Mouse (Mus musculus) cerebellum, adult 9-11 months (tissue): ENCODE results near the gene Ulk1.

Experiments used
- DNase-seq: peaks from one replicate; pipeline ENCODE4 v3.0.0; 2022

Ulk1 gene

GRCm38 (mm10) chr5:110763890-110764289 lies 46.0 kb downstream of the Ulk1 start:
- DNase-seq = no peak

GRCm38 (mm10) chr5:110745021-110745420 lies 64.9 kb downstream of the Ulk1 start:
- no peak for DNase-seq

GRCm38 (mm10) chr5:110739496-110740275 lies 70.2 kb downstream of the Ulk1 start:
- DNase-seq = no peak

GRCm38 (mm10) chr5:110735606-110736005 lies 74.3 kb downstream of the Ulk1 start:
- DNase-seq = no peak
